Mouse (Mus musculus) gastrocnemius, adult 18-20 months (tissue): ENCODE measurements around the gene Gzmf. TPM values are rescaled to one million over a fixed set of nuclear protein-coding genes. Genes with fewer than 3 reads are reported as not detected.
A peak's percentile ranks its signal among the peaks of the same experiment; 100 is the strongest.
"Not testable (repeated sequence)": the region's sequence is repeated elsewhere in the genome, so short reads cannot be mapped to it uniquely, and the experiment has no call there.

Experiments
- DNase-seq: peaks from one replicate; pipeline ENCODE4 v3.0.0; 2021; ENCODE audit warnings: low spot score
- long read RNA-seq, 2 experiments: library from polyadenylated mRNA; stranded (forward); transcript quantifications; one replicate each; pipeline ENCODE4 v2.0.0; 2021
- total RNA-seq, 2 experiments: library from RNA; stranded (reverse); gene quantifications; 2 replicates each; pipeline ENCODE4 v1.2.3; 2021

Gzmf gene
- not detected for total RNA-seq
- long read RNA-seq, experiment 1: 0 reads
- long read RNA-seq, experiment 2: 0 reads

DNA sequence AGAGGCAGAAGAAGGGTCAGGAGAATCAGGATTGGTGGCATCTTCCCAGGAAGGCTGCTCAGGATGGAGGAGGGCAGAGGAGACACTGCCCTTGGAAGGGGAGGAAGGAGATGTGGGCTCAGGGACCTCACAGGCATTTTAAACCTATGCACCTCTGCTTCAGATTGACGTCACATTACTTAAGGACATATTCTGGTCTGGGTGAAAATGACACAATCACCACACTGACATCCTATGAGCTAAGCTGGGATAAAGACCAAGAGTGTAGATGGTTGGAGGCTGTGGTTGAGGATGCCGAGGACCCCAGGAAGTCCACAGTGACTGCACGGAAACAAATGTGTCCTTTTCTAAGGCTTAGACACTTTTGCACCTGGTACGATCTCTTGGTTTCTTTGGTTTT lies at the start of gene Gzmf:
Gzmf (minus strand) TSS at position 101 of the 400 bp plus-strand sequence.
- DNase-seq: no peak

DNA sequence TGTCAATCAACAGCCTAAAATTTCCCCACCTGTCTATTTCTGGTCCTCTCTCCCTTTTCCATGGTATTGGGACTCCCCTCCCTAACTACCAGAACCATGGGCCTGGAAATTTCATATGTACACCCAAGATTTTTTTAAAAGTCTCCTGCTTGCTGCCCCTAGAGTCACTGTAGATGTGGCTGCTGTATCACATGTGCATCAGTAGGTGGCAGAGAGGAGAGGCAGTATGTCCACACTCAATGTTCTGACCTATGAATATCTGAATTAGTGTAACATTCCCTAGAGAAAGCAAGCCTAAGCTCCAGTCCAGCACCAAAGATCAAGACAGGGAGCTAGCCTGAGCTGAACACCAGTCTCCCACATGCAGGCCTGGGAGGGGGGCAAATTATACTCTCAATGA lies 29.2 kb upstream of the Gzmf start:
- DNase-seq: no peak

DNA sequence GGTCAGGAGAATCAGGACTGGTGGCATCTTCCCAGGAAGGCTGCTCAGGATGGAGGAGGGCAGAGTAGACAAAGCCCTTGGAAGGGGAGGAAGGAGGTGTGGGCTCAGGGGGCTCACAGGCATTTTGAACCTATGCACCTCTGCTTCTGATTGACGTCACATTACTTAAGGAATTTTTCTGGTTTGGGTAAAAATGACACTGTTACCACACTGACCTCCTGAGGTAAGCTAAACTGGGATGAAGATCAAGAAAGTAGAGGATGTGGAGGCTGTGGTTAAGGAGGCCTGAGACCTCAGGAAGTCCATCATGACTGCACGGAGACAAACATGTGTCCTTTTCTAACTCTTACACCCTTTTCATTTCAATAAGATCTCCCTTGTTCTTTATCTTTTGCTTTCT lies 23.3 kb upstream of the Gzmf start, which contains the start of gene Gzmc:
Gzmc (minus strand) TSS at position 101 of the 400 bp plus-strand sequence.
- DNase-seq: no peak

DNA sequence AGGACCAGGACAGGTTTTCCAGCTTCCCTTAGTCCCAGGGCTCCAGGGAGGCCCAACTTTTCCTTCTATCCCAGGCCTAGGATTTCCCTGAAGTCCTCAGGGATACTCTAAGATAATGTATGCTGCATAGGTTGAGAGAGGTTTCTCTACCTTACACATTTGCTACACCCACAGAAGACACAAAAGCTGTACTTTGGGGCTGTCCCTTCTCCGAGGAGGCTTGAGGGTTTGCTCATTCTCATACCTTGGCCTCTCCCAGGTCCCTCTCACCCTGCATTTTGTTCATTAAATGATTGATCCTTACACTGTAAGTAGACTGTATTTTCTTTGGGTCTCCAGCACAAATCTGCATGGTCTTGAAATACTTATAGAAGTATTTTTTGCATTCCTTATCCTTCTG lies 5.6 kb downstream of the Gzmf start:
- DNase-seq: no peak

DNA sequence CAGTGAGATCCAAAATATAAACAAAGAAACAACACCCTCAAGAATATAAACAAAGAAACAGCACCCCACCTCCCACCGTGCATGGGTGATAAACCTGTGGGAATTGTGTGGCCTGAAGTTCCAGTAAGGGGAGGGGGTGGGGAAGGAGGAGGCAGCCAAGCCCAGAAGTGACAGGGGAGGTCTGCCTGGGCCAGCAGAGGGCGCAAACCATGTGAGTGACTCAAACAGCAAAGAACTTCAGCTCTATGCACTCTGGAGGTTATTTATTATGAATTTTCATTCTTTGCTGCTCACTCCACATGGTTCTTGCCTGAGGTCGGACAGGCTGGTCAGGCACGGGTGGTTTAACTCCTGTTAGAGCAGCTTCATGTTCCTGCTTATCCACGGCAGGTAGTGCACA lies 6.2 kb downstream of the Gzmf start:
- DNase-seq: not testable (repeated sequence)

DNA sequence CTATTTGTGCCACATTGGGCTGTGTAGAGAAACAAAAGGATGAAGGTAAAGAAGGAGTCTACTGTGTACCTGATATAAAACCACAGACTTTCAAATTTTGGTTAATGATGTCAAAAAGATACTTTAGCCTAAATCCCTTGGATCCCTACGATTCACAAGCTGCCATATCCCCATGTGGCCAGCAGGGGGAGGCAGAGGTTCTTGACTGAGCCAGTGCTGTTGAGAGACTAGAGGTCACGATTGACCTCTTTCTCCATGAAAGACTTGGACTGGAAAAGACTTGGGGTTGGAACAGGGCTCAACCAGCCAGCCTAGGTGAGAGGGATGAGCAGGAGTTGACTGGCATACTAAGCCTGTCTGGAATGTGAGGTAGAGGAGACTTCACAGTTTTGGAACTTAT lies 7.2 kb downstream of the Gzmf start:
- DNase-seq: peak; percentile 45

DNA sequence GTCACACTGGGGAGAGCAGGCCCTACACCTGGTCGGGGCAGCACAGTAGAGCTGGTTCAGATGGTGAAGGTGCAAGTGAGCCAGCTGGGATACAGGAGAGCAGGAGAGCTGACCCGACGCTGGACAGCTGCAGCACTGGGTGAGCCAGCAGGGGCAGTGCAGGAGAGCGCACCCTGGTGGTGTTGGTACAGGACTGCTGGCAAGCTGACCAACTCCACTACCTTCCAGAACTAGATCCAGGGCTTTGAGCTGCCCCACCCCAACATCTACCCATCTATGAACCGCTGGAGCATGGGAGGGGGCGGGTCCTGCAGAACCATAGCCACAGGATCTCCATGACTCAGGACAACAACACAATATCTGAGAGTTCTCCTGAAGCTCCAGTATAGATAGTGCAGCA lies 24.3 kb downstream of the Gzmf start:
- no peak for DNase-seq

DNA sequence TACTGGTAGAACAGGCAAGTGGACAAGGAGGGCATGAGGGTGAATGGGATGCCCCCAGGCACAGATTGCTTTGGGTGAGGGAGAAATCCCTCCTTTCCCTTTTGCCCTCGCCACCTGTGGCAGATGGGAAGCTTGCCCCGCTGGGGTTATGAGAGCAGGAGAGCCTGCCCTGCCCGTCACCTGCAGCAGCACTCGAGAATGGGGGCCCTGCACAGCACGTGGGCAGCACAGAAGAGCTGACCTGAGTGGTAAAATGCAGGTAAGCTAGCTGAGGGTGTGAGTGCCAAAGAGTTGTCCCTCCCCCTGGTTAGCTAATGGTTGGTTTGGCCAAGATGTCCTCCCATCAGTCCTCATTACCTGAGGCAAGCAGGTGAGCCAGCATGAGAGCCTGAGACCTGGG lies 24.7 kb downstream of the Gzmf start:
- no peak for DNase-seq

DNA sequence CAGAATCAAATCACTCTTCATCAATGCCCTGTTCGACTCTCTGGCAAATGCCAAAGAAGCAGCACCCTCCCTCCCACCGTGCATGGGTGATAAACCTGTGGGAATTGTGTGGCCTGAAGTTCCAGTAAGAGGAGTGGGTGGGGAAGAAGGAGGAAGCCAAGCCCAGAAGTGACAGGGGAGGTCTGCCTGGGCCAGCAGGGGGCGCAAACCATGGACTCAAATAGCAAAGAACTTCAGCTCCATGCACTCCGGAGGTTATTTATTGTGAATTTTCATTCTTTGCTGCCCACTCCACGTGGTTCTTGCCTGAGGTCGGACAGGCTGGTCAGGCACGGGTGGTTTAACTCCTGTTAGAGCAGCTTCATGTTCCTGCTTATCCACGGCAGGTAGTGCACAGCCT lies 33.6 kb downstream of the Gzmf start:
- DNase-seq: not testable (repeated sequence)

DNA sequence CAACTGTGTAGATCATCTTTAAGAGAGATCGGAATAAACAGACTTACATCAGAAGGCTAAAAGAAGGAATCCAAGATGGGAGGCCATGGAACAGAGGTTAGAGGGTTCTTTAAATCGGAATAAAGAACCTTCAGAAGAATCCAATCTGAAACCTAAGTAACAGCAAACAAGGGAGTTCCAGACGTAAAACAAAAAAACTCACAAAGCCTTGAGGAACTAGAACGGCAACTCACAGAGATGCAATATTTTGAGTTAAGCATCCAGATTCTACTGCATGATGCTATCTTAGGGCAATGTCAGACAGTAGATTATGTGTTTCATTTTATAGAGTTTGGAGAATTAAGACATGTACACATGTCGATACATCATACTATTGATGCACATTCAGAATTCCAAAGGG lies 36.7 kb downstream of the Gzmf start, which contains the start of gene Gzmn:
Gzmn (minus strand) TSS at position 101 of the 400 bp plus-strand sequence.
- DNase-seq: no peak

DNA sequence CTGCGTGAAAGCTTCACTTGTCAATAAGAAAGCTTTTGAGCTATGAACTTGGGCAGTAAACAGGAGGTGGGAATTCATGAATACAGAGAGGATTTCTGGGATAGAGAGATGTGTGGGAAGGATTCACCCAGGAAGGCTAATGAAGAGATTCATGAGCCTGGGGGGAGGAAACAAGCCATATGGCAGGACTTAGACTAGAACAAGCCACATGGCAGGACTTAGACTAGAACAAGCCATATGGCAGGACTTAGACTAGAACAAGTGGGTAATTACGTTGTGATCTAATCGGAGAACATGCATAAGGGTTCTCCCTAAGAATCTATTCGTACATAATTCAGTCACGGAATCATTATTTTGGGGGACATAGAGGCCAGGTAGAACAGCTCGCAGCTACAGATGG lies 37.8 kb downstream of the Gzmf start:
- DNase-seq: no peak

DNA sequence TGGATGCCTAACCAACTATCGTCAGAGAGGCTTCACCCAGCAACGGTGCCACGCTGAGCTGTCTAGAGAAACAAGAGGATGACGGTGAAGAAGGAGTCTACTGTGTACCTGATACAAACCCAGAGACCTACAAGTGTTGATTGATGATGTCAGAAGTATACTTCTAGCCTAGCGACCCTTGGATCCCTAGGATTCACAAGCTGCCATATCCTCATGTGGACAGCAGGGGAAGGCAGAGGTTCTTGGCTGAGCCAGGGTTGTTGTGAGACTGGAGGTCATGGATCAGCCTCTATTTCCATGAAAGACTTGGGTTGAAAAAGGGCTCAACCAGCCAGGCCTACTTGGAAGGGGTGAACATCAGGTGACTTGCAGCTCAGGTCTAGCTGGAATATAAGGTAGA lies 38.5 kb downstream of the Gzmf start:
- no peak for DNase-seq

DNA sequence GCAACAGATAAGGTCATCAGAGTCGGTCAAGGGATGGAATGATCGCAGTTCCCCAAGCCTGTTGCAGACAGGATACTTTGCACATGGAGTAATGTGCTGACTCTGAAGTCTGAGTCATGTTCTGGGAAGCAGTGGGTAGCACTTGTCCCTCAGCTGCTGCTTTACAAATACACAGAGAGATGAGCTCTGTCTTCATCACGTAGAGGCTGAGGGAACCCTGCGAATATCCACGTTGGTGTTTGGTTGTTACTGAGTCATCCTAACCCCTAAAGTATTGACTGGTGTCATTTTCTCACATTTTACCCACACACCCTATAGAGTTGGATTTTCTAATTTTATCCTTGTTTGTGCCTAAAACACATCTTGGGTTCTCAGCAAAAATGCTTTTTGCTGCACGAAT lies 43.2 kb downstream of the Gzmf start:
- peak; percentile 8 for DNase-seq

DNA sequence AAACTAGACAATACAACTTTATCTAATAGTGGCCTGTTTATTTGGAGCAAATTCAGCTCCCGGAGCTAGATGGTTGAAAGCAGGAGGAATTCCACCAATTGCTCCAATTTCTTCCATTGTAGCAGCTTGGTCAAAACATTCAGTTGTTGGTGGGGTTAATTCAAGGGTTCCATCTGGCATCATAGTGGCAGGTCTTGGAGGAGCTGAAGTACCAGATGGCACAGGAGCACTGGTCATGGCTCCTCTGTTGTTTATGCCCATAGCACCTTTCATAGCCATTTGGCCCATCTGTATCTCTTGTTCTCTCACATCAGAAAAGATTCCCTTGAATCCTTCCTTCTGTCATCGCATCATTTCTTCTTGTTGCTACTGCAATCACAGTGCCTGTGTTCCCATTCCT lies 49.1 kb downstream of the Gzmf start:
- DNase-seq: no peak

DNA sequence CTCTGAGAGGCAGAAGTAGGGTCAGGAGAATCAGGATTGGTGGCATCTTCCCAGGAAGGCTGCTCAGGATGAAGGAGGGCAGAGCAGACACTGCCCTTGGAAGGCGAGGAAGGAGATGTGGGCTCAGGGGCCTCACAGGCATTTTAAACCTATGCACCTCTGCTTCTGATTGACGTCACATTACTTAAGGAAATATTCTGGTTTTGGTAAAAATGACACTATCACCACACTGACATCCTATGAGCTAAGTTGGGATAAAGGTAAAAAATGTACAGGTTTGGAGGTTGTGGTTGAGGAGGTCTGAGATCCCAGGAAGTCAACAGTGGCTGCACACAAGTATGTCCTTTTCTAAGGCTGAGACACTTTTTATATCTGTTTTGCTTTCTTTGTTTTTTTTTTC lies 51.7 kb downstream of the Gzmf start, which contains the start of gene Gzmg:
Gzmg (minus strand) TSS at position 101 of the 400 bp plus-strand sequence.
- DNase-seq: not testable (repeated sequence)

DNA sequence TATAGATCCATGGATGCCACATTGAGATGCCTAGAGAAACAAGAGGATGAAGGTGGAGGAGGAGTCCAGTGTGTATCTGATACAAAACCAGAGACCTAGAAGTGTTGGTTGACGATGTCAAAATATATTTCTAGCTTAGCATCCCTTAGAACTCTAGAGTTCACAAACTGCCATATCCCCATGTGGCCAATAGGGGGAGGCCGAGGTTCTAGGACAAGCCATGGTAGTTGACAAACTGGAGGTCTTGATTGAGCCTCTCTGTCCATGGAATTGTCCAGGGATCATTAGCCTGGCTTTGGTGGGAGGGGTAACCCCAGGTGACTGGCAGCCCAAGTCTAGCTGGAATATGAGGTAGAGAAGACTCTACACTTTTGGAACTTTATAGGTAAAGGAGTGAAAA lies 55.9 kb downstream of the Gzmf start:
- no peak for DNase-seq

Other genes starting within 250 kb of the Gzmf start
- not detected for gene Mcpt1, start 193.4 kb downstream of the Gzmf start, total RNA-seq
- gene Mcpt9, start 180.9 kb downstream of the Gzmf start, total RNA-seq: not detected
- not detected for gene Mcpt2, start 169.4 kb downstream of the Gzmf start, total RNA-seq
- gene Mcpt4, start 149.1 kb downstream of the Gzmf start, total RNA-seq: 1 to 10 TPM; 2.1 to 4.6 TPM
- gene Mcpt8, start 126.1 kb downstream of the Gzmf start, total RNA-seq: not detected
- not detected for gene Ctsg, start 108.8 kb downstream of the Gzmf start, total RNA-seq
- not detected for gene Gzme, start 90.8 kb downstream of the Gzmf start, total RNA-seq
- not detected for gene Gzmd, start 78.8 kb downstream of the Gzmf start, total RNA-seq
- not detected for gene Gzmg, start 51.8 kb downstream of the Gzmf start, total RNA-seq
- not detected for gene Gzmn, start 36.8 kb downstream of the Gzmf start, total RNA-seq
- gene Gzmc, start 23.2 kb upstream of the Gzmf start, total RNA-seq: not detected
- gene Gzmb, start 50.8 kb upstream of the Gzmf start, total RNA-seq: not detected
- not detected for gene Atp12a, start 153.7 kb upstream of the Gzmf start, total RNA-seq
- under 1 TPM; 0.11 to 0.36 TPM for gene Rnf17, start 191.2 kb upstream of the Gzmf start, total RNA-seq